Mouse (Mus musculus) hematopoietic multipotent progenitor cell, adult 10-12 weeks (in vitro differentiated cells): ENCODE results near the gene Gprin3. TPM values are rescaled to one million over a fixed set of nuclear protein-coding genes. Genes with fewer than 3 reads are reported as not detected.

Experiments
- polyA plus RNA-seq: library from polyadenylated mRNA; stranded (reverse); fragments of >175 nt; gene quantifications from 2 replicates; pipeline ENCODE4 v1.2.3, GENCODE M21; 2012; ENCODE audit warnings: low replicate concordance

Gene Gprin3
- polyA plus RNA-seq, result 0.62 and 0.94 TPM in 2 replicates

GRCm38 (mm10) chr6:59425824-59426533, at the start of gene Gprin3:
Gene Gprin3 (minus strand): TSS chr6:59426294.

Other genes with a start within 250 kb of the Gprin3 start
- 8.8 and 12.9 TPM in 2 replicates for gene Tigd2, start 217.4 kb downstream of the Gprin3 start, polyA plus RNA-seq